Mouse (Mus musculus): ENCODE measurements around the gene Fam222b.

The Fam222b gene

GRCm38 (mm10) chr11:78138023-78138422 lies 43.6 kb downstream of the Fam222b start:
- no peak for DNase-seq

- DNase-seq: no peak
Observed at GRCm38 (mm10) chr11:78140665-78141064, 46.2 kb downstream of the Fam222b start.

GRCm38 (mm10) chr11:78143520-78143919 lies 49.1 kb downstream of the Fam222b start:
- DNase-seq: no peak

GRCm38 (mm10) chr11:78146168-78146567 lies 51.7 kb downstream of the Fam222b start:
- DNase-seq: no peak

- no peak for DNase-seq
Observed at GRCm38 (mm10) chr11:78146707-78147543, 52.5 kb downstream of the Fam222b start.

GRCm38 (mm10) chr11:78151161-78151560 lies 56.7 kb downstream of the Fam222b start:
- DNase-seq: peak; percentile 51 to 61

- peak; percentile 55 to 56 for DNase-seq
Observed at GRCm38 (mm10) chr11:78152299-78153231, 58.1 kb downstream of the Fam222b start.

- DNase-seq: peak in 1 of 2 experiments; percentile 12
Observed at GRCm38 (mm10) chr11:78153778-78154177, 59.3 kb downstream of the Fam222b start.

GRCm38 (mm10) chr11:78155674-78156073 lies 61.2 kb downstream of the Fam222b start:
- DNase-seq: no peak

- no peak for DNase-seq
Observed at GRCm38 (mm10) chr11:78156156-78156699, 61.8 kb downstream of the Fam222b start.

GRCm38 (mm10) chr11:78159096-78159495 lies 64.6 kb downstream of the Fam222b start:
- peak; percentile 75 to 86 for DNase-seq

- DNase-seq: no peak
Observed at GRCm38 (mm10) chr11:78159557-78159956, 65.1 kb downstream of the Fam222b start.

GRCm38 (mm10) chr11:78160171-78160570 lies 65.7 kb downstream of the Fam222b start:
- DNase-seq: no peak

GRCm38 (mm10) chr11:78160675-78161074 lies 66.2 kb downstream of the Fam222b start:
- no peak for DNase-seq

- DNase-seq: no peak
Observed at GRCm38 (mm10) chr11:78161169-78161568, 66.7 kb downstream of the Fam222b start.

GRCm38 (mm10) chr11:78161968-78162367 lies 67.5 kb downstream of the Fam222b start:
- no peak for DNase-seq

- DNase-seq: peak; percentile 58 to 68
Observed at GRCm38 (mm10) chr11:78162504-78162903, 68.0 kb downstream of the Fam222b start.

- DNase-seq: peak in 1 of 2 experiments; percentile 54
Observed at GRCm38 (mm10) chr11:78163045-78163444, 68.6 kb downstream of the Fam222b start.

- DNase-seq: peak; percentile 80 to 87
Observed at GRCm38 (mm10) chr11:78163681-78164603, 69.5 kb downstream of the Fam222b start.

- peak in 1 of 2 experiments; percentile 62 for DNase-seq
Observed at GRCm38 (mm10) chr11:78164604-78164923, 70.1 kb downstream of the Fam222b start.

- peak; percentile 93 to 95 for DNase-seq
Observed at GRCm38 (mm10) chr11:78164924-78165760, 70.7 kb downstream of the Fam222b start, which contains the start of gene Traf4. Gene Traf4, minus strand, starts transcription at chr11:78165589.
